Mouse (Mus musculus) ES-Bruce4 (cell line): ENCODE data around the gene Eif3l.

Experiments used
- CTCF ChIP-seq: IDR thresholded peaks from one replicate; pipeline ENCODE4 v1.8.1; 2011; ENCODE audit warnings: low read depth, low read length
- EP300 ChIP-seq: IDR thresholded peaks from 2 replicates; pipeline ENCODE4 v1.6.1; 2011; ENCODE audit warnings: low read depth, low read length; ENCODE audit not compliant: insufficient read depth
- POLR2A ChIP-seq: IDR thresholded peaks from one replicate; pipeline ENCODE4 v1.8.1; 2011; ENCODE audit warnings: low read length; ENCODE audit not compliant: insufficient read depth

DNA sequence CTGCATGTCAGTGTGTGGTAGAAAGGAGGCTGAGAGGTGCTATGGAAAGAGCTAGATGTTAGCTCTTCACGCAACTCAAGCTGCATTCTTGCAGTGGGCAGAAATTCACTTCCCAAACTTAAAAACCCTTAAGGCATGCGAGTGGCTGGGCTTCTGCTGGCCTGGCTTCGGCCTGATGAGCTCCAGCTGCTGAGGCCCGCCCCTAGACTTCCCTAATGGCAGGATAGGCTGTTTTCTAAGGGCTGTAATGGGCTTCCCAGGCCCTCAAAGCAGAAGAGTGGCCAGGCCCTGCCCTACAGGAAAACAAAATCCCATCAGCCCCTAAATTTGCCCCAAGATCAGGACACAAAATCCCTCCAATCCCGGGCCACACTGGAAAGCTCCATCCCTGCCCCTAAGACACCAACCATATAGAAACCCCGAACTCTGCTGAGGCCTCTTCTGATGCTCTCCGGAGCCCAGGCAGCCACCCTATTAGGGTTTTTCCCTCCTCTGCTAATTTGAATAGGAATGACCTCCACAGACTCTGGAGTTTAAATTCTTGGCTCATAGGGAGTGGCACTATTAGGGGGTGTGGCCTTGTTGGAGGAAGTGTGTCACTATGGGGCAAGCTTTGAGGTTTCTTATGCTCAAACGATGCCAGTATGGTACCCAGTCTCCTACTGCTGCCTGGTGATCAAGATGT lies 9.8 kb upstream of the Eif3l start:
- TF ChIP-seq CTCF, result no peak
- TF ChIP-seq POLR2A, result no peak
- TF ChIP-seq EP300, result no peak
